Mouse (Mus musculus) myocyte (in vitro differentiated cells): ENCODE measurements at regions not wholly inside any gene's neighbourhood (a gene's known extent, or its start where the extent isn't known, plus 50 kb on each side); places are given as distances from the start of the nearest gene placed in this dataset.

Source experiments
- H3K27me3 ChIP-seq: one replicate; pipeline ENCODE4 v1.6.1; 2011; ENCODE audit not compliant: control insufficient read depth, insufficient read depth, insufficient read length
- H3K36me3 ChIP-seq: one replicate; pipeline ENCODE4 v1.6.1; 2011; ENCODE audit not compliant: control insufficient read depth, insufficient read depth
- H3K4me2 ChIP-seq: one replicate; pipeline ENCODE4 v1.6.1; 2011; ENCODE audit warnings: low read depth, control low read depth
- H3K4me3 ChIP-seq: one replicate; pipeline ENCODE4 v1.5.1; 2011; ENCODE audit warnings: mild to moderate bottlenecking, control low read depth, moderate library complexity
- H3K79me2 ChIP-seq: one replicate; pipeline ENCODE4 v1.6.1; 2011; ENCODE audit not compliant: control insufficient read depth, insufficient read depth
- H3ac ChIP-seq: one replicate; pipeline ENCODE4 v1.6.1; 2011; ENCODE audit not compliant: control insufficient read depth, insufficient read length
- CEBPB ChIP-seq: IDR thresholded peaks from 2 replicates; pipeline ENCODE4 v1.6.1; 2011; ENCODE audit warnings: mild to moderate bottlenecking, moderate library complexity; ENCODE audit not compliant: poor library complexity, insufficient read depth, severe bottlenecking
- E2F4 ChIP-seq: IDR thresholded peaks from one replicate; pipeline ENCODE4 v1.6.1; 2011; ENCODE audit warnings: mild to moderate bottlenecking, control low read depth, moderate library complexity; ENCODE audit not compliant: insufficient read depth
- MAX ChIP-seq: IDR thresholded peaks from one replicate; pipeline ENCODE4 v1.6.1; 2011; ENCODE audit warnings: low read depth, mild to moderate bottlenecking, control low read depth
- MYOD1 ChIP-seq, 3 experiments: IDR thresholded peaks; one replicate each; pipeline ENCODE4 v1.6.1; 2011; ENCODE audit warnings: control low read depth in 2 of 3, low read depth in 2 of 3, mild to moderate bottlenecking in 2 of 3, moderate library complexity in 1 of 3; ENCODE audit not compliant: insufficient read length in 2 of 3, control insufficient read depth in 1 of 3
- MYOG ChIP-seq, 3 experiments: IDR thresholded peaks; one replicate each; pipeline ENCODE4 v1.6.1; 2011; ENCODE audit warnings: control low read depth in 2 of 3, low read depth in 2 of 3, mild to moderate bottlenecking in 2 of 3; ENCODE audit not compliant: insufficient read length in 2 of 3, control insufficient read depth in 1 of 3, insufficient read depth in 1 of 3
- POLR2A ChIP-seq: IDR thresholded peaks from one replicate; pipeline ENCODE4 v1.6.1; 2011; ENCODE audit warnings: low read depth, mild to moderate bottlenecking, control low read depth, moderate library complexity; ENCODE audit not compliant: insufficient read length
- POLR2AphosphoS2 ChIP-seq: IDR thresholded peaks from one replicate; pipeline ENCODE4 v1.6.1; 2011; ENCODE audit warnings: low read depth, control low read depth; ENCODE audit not compliant: insufficient read length
- REST ChIP-seq: IDR thresholded peaks from one replicate; pipeline ENCODE4 v1.6.1; 2011; ENCODE audit warnings: mild to moderate bottlenecking, control low read depth, moderate library complexity; ENCODE audit not compliant: insufficient read depth, insufficient read length
- SRF ChIP-seq: IDR thresholded peaks from one replicate; pipeline ENCODE4 v1.6.1; 2011; ENCODE audit warnings: low read depth; ENCODE audit not compliant: control insufficient read depth, insufficient read length
- TCF12 ChIP-seq: IDR thresholded peaks from one replicate; pipeline ENCODE4 v1.6.1; 2011; ENCODE audit warnings: mild to moderate bottlenecking, control low read depth; ENCODE audit not compliant: poor library complexity, insufficient read depth, severe bottlenecking
- TCF3 ChIP-seq: IDR thresholded peaks from one replicate; pipeline ENCODE4 v1.6.1; 2011; ENCODE audit warnings: low read depth, control low read depth; ENCODE audit not compliant: insufficient read length
- USF1 ChIP-seq: IDR thresholded peaks from one replicate; pipeline ENCODE4 v1.6.1; 2011; ENCODE audit warnings: low read depth, mild to moderate bottlenecking, control low read depth, moderate library complexity

DNA sequence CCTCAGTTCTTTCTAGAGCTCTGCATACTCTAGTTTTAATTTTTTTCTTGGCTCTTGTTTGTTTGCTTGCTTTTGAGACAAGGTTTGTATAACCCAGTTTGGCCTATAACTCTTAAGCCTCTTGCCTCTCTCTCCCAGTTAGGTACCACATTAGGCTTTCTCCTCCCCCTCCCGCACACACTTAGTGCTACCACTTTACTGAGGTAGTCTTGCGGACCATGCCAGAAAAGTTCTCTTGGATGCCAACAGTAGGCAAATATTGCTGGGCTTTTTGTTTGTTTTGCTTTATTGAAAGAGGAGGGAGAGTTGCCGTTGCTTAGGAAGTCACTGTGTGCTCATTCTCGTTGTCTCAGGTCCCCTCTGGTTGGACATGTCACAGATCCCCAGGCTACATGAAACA lies 259.4 kb upstream of the Sall1 start:
- Histone ChIP-seq H3K36me3 (no peaks in the 10 kb centered on the region), H3K4me3 (no peak overlapping the region), H3K79me2 (no peaks in the 10 kb centered on the region), H3ac (no peak overlapping the region), H3K4me2 (no peak overlapping the region), H3K27me3 (no peaks in the 10 kb centered on the region)
- TF ChIP-seq CEBPB (no peak), USF1 (no peak), POLR2A (no peak), TCF12 (no peak), MAX (no peak), MYOG (IDR thresholded peaks at IDR 0.05; ENCODE audit: control insufficient read depth in 1 of 3, insufficient read depth in 1 of 3, insufficient read length in 2 of 3, low read depth in 2 of 3) (no peak), REST (no peak), POLR2AphosphoS2 (no peak), E2F4 (no peak), TCF3 (no peak), MYOD1 (IDR thresholded peaks at IDR 0.05; ENCODE audit: control insufficient read depth in 1 of 3, insufficient read length in 2 of 3, low read depth in 2 of 3) (no peak)

DNA sequence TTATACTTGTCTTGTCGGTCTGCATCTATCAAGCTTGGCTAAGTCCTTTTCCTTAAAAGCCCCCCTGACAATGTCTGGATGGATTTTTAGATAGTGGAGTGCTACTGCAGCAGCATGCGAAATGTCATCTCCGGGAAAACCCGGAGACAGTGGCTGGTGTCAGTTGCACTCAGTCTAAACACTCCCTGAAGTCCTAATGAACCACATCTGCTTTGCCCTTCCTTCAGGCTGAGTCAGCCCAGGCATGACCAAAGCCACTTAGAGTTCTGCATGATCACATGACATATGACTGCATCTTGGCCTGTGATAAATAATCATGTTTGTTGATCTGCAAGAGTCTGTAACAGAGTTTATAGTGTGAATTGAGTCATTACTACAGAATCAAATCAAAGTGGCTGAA lies 255.7 kb upstream of the Sall1 start:
- Histone ChIP-seq H3K4me3 (no peak overlapping the region), H3K4me2 (no peak overlapping the region), H3K27me3 (no peaks in the 10 kb centered on the region), H3ac (no peak overlapping the region), H3K36me3 (no peaks in the 10 kb centered on the region), H3K79me2 (no peaks in the 10 kb centered on the region)
- no peak for TF ChIP-seq MYOD1 (IDR thresholded peaks at IDR 0.05; ENCODE audit: control insufficient read depth in 1 of 3, insufficient read length in 2 of 3, low read depth in 2 of 3)
- no peak for TF ChIP-seq MAX
- TF ChIP-seq E2F4, result no peak
- no peak for TF ChIP-seq TCF12
- TF ChIP-seq REST, result no peak
- no peak for TF ChIP-seq MYOG (IDR thresholded peaks at IDR 0.05; ENCODE audit: control insufficient read depth in 1 of 3, insufficient read depth in 1 of 3, insufficient read length in 2 of 3, low read depth in 2 of 3)
- no peak for TF ChIP-seq CEBPB
- no peak for TF ChIP-seq POLR2A
- TF ChIP-seq SRF, result no peak
- TF ChIP-seq POLR2AphosphoS2, result no peak
- no peak for TF ChIP-seq USF1
- no peak for TF ChIP-seq TCF3

DNA sequence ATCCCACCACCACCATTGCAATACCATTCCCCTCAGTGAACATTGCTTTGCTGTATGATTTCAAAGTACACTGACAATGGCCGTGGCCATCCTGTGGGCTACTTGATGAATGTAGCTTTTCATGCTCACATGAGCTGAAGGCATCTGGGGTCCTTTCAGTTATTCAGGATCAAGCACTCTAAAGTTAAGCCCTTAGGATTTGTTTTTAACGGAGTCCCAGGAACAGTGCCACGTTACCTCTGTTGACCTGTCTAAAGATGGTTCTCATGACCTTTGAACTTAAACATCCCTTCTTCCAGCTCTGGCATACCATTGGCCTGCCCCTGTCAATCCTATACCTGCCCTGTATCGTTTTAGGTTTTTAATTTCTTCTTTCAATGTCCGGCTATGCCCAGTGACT lies 251.7 kb upstream of the Sall1 start:
- TF ChIP-seq TCF3 (no peak), TCF12 (no peak), USF1 (no peak), MYOG (IDR thresholded peaks at IDR 0.05; ENCODE audit: control insufficient read depth in 1 of 3, insufficient read depth in 1 of 3, insufficient read length in 2 of 3, low read depth in 2 of 3) (no peak), POLR2A (no peak), E2F4 (no peak), CEBPB (no peak), MAX (no peak), POLR2AphosphoS2 (no peak), REST (no peak), MYOD1 (IDR thresholded peaks at IDR 0.05; ENCODE audit: control insufficient read depth in 1 of 3, insufficient read length in 2 of 3, low read depth in 2 of 3) (no peak), SRF (no peak)
- no peak overlapping the region for H3K4me3 ChIP-seq
- no peak overlapping the region for H3ac ChIP-seq
- H3K4me2 ChIP-seq, result no peak overlapping the region
- no peaks in the 10 kb centered on the region for H3K36me3 ChIP-seq
- H3K79me2 ChIP-seq, result no peaks in the 10 kb centered on the region
- no peaks in the 10 kb centered on the region for H3K27me3 ChIP-seq

DNA sequence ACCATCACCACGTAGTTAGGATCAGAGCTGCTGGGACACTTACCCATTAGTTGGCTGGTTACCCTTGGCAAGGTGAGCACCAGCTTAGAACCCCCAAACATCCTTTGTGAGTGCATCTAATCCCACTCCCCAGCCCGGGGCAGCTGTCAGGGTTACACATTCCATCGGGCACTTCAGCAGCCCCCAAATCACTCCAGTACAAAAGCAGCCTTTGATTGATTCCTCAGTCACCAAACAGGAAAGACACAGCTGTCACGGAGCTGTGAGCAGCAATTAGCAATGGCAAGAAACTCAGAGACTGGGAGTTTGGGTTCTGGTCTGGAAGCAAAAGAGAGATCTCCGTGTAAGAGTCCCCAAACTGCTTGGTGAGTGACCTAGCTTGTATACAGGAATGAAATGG lies 245.1 kb upstream of the Sall1 start:
- H3K4me3 ChIP-seq, result no peak overlapping the region
- TF ChIP-seq CEBPB (no peak), REST (no peak), MYOG (IDR thresholded peaks at IDR 0.05; ENCODE audit: control insufficient read depth in 1 of 3, insufficient read depth in 1 of 3, insufficient read length in 2 of 3, low read depth in 2 of 3) (no peak), E2F4 (no peak), MAX (no peak), SRF (no peak), POLR2A (no peak), TCF3 (no peak), POLR2AphosphoS2 (no peak), TCF12 (no peak), USF1 (no peak), MYOD1 (IDR thresholded peaks at IDR 0.05; ENCODE audit: control insufficient read depth in 1 of 3, insufficient read length in 2 of 3, low read depth in 2 of 3) (no peak)
- no peaks in the 10 kb centered on the region for H3K79me2 ChIP-seq
- H3K4me2 ChIP-seq, result no peak overlapping the region
- no peaks in the 10 kb centered on the region for H3K27me3 ChIP-seq
- no peaks in the 10 kb centered on the region for H3K36me3 ChIP-seq
- H3ac ChIP-seq, result no peak overlapping the region
